Comparison of ENCODE assay signal across 24 mouse cellular contexts in genomic region chr2:115371072-115371471, GRCm38 (mm10).
"Had no signal": no experiment of that assay in that cellular context is flagged by ENCODE, and none has a peak within 500 bp of the region (broad histone marks: within the 10 kb centered on the region; RNA-seq: fewer than 3 reads in every experiment).

No protein-coding gene starts in this region.

- DNase-seq: forebrain, postnatal 0 days; gastrocnemius, postnatal 14 days; gastrocnemius, postnatal 36 days; heart, adult 11 months; kidney, adult 11 months; kidney, adult 2 months; kidney, adult 9 months; kidney, postnatal 14 days; kidney, postnatal 36 days; layer of hippocampus, adult 9-11 months; layer of hippocampus, postnatal 36 days; left cerebral cortex, postnatal 4 days had no signal

- H3K9me3 ChIP-seq: heart, embryonic 10.5 days; heart, embryonic 15.5 days; hindbrain, embryonic 13.5 days; hindbrain, embryonic 15.5 days; kidney, embryonic 15.5 days; limb, embryonic 13.5 days; limb, embryonic 15.5 days; liver, embryonic 12.5 days had no signal

- ATAC-seq: forebrain, postnatal 0 days; hindbrain, postnatal 0 days; intestine, embryonic 16.5 days; liver, embryonic 12.5 days had no signal

- H3K27ac ChIP-seq: heart, embryonic 10.5 days; heart, embryonic 15.5 days; hindbrain, embryonic 13.5 days; hindbrain, embryonic 15.5 days; hindbrain, postnatal 0 days; kidney, embryonic 15.5 days; kidney, postnatal 0 days; limb, embryonic 13.5 days; limb, embryonic 15.5 days; liver, embryonic 12.5 days; liver, embryonic 14.5 days had no signal

- H3K9ac ChIP-seq: forebrain, postnatal 0 days; heart, embryonic 15.5 days; hindbrain, embryonic 13.5 days; hindbrain, embryonic 15.5 days; kidney, embryonic 15.5 days; limb, embryonic 13.5 days; limb, embryonic 15.5 days; liver, embryonic 12.5 days; liver, embryonic 14.5 days had no signal

- H3K4me1 ChIP-seq: heart, embryonic 15.5 days; hindbrain, embryonic 13.5 days; hindbrain, embryonic 15.5 days; kidney, embryonic 15.5 days; limb, embryonic 15.5 days; liver, embryonic 12.5 days had no signal

- H3K36me3 ChIP-seq: heart, embryonic 10.5 days; heart, embryonic 15.5 days; hindbrain, embryonic 13.5 days; hindbrain, embryonic 15.5 days; kidney, embryonic 15.5 days; limb, embryonic 13.5 days; limb, embryonic 15.5 days; liver, embryonic 12.5 days had no signal

- H3K4me3 ChIP-seq: heart, embryonic 10.5 days; heart, embryonic 15.5 days; hindbrain, embryonic 13.5 days; hindbrain, embryonic 15.5 days; kidney, embryonic 15.5 days; limb, embryonic 13.5 days; limb, embryonic 15.5 days; liver, embryonic 12.5 days had no signal

- H3K27me3 ChIP-seq: heart, embryonic 15.5 days; hindbrain, embryonic 15.5 days; kidney, embryonic 15.5 days; limb, embryonic 13.5 days; limb, embryonic 15.5 days; liver, embryonic 12.5 days had no signal

- H3K4me2 ChIP-seq: heart, embryonic 15.5 days; hindbrain, embryonic 13.5 days; hindbrain, embryonic 15.5 days; kidney, embryonic 15.5 days; limb, embryonic 13.5 days; limb, embryonic 15.5 days; liver, embryonic 12.5 days had no signal
